Mouse (Mus musculus) embryonic fibroblast, embryonic 13.5 days (primary cell): ENCODE results near the gene Cacng2.

Source experiments
- CTCF ChIP-seq: IDR thresholded peaks from 2 replicates; pipeline ENCODE4 v1.5.1; 2011; ENCODE audit warnings: mild to moderate bottlenecking, control low read depth, low read length, moderate library complexity, borderline replicate concordance; ENCODE audit not compliant: insufficient read depth
- POLR2A ChIP-seq: IDR thresholded peaks from 2 replicates; pipeline ENCODE4 v1.6.1; 2011; ENCODE audit warnings: low read depth, mild to moderate bottlenecking, control low read depth, low read length, moderate library complexity

- TF ChIP-seq CTCF (no peak), POLR2A (no peak)
Measured at GRCm38 (mm10) chr15:77960693-77961092, 159.1 kb downstream of the Cacng2 start.
